Mouse (Mus musculus): Measurements from ENCODE around the gene Rabgap1. TPM values are rescaled to one million over a fixed set of nuclear protein-coding genes. Genes with fewer than 3 reads are reported as not detected.

The Rabgap1 gene
- polyA plus RNA-seq, 1 experiment from 2014 or later: 33.3 TPM

- 95% methylated on average over 4 of the region's 4 CpGs for WGBS
Observed at GRCm38 (mm10) chr2:37511134-37511901, 68.2 kb downstream of the Rabgap1 start.

GRCm38 (mm10) chr2:37516030-37516710 is 73.1 kb downstream of the Rabgap1 start, which contains the start of gene Gpr21:
TSS of gene Gpr21 (plus strand) at chr2:37516332.
- H3K27ac ChIP-seq (ENCODE audit: low read length): peak within 1 kb of the TSS; percentile 46; the same call in 1 of the 2 replicates
- no peaks in the 10 kb centered on the region for H3K27me3 ChIP-seq (ENCODE audit: insufficient read depth, low read length)
- WGBS: 29% methylated on average over 11 of the region's 11 CpGs
- no peak within 1 kb of the TSS; the same call in none of the 2 replicates for H3K9ac ChIP-seq (replicated peaks; ENCODE audit: low read length)
- peak within 1 kb of the TSS; percentile 42 for H3K4me2 ChIP-seq (replicated peaks; ENCODE audit: low read depth, low read length)
- no peaks in the 10 kb centered on the region for H3K9me3 ChIP-seq (ENCODE audit: low read length)
- peak within 1 kb of the TSS; percentile 27 for H3K4me3 ChIP-seq (ENCODE audit: low read length)
- peaks cover 21% of the 10 kb centered on the region for H3K36me3 ChIP-seq (ENCODE audit: insufficient read depth, low read length)
- peaks cover 15% of the 10 kb centered on the region for H3K4me1 ChIP-seq (ENCODE audit: insufficient read depth, low read length)
- peak; percentile 79 for ATAC-seq (ENCODE audit: low FRiP score, low TSS enrichment)

More at GRCm38 (mm10) chr2:37511134-37511901, 68.2 kb downstream of the Rabgap1 start:
- Histone ChIP-seq H3K36me3 (ENCODE audit: insufficient read depth, low read length) (peaks cover 27% of the 10 kb centered on the region), H3K4me1 (ENCODE audit: insufficient read depth, low read length) (peaks cover 8% of the 10 kb centered on the region), H3K9me3 (ENCODE audit: low read length) (no peaks in the 10 kb centered on the region), H3K27ac (ENCODE audit: low read length) (no peak overlapping the region), H3K4me2 (replicated peaks; ENCODE audit: low read depth, low read length) (no peak overlapping the region), H3K4me3 (ENCODE audit: low read length) (no peak overlapping the region), H3K27me3 (ENCODE audit: insufficient read depth, low read length) (no peaks in the 10 kb centered on the region), H3K9ac (replicated peaks; ENCODE audit: low read length) (no peak overlapping the region)
- no peak for ATAC-seq (ENCODE audit: low FRiP score, low TSS enrichment)

- H3K27me3 ChIP-seq (ENCODE audit: insufficient read depth, low read length): no peaks in the 10 kb centered on the region
- H3K36me3 ChIP-seq (ENCODE audit: insufficient read depth, low read length): peaks cover 17% of the 10 kb centered on the region
- no peaks in the 10 kb centered on the region for H3K9me3 ChIP-seq (ENCODE audit: low read length)
- H3K4me1 ChIP-seq (ENCODE audit: insufficient read depth, low read length): peaks cover 15% of the 10 kb centered on the region
- WGBS: 39% methylated on average over 4 of the region's 4 CpGs
- no peak for ATAC-seq (ENCODE audit: low FRiP score, low TSS enrichment)
- H3K27ac ChIP-seq (ENCODE audit: low read length): no peak overlapping the region
- peak overlapping the region; percentile 31; the same call in 1 of the 2 replicates for H3K4me2 ChIP-seq (replicated peaks; ENCODE audit: low read depth, low read length)
- H3K9ac ChIP-seq (replicated peaks; ENCODE audit: low read length): no peak overlapping the region; the same call in 1 of the 2 replicates
- H3K4me3 ChIP-seq (ENCODE audit: low read length): peak overlapping the region; percentile 19
Observed at GRCm38 (mm10) chr2:37516922-37517462, 73.9 kb downstream of the Rabgap1 start.

- no peak overlapping the region for H3K4me3 ChIP-seq (ENCODE audit: low read length)
- H3K9me3 ChIP-seq (ENCODE audit: low read length): no peaks in the 10 kb centered on the region
- 86% methylated on average over 4 of the region's 4 CpGs for WGBS
- no peaks in the 10 kb centered on the region for H3K27me3 ChIP-seq (ENCODE audit: insufficient read depth, low read length)
- peaks cover 10% of the 10 kb centered on the region; the same call in 1 of the 2 replicates for H3K4me1 ChIP-seq (ENCODE audit: insufficient read depth, low read length)
- peaks cover 11% of the 10 kb centered on the region; the same call in 1 of the 2 replicates for H3K36me3 ChIP-seq (ENCODE audit: insufficient read depth, low read length)
- ATAC-seq (ENCODE audit: low FRiP score, low TSS enrichment): no peak
- H3K9ac ChIP-seq (replicated peaks; ENCODE audit: low read length): no peak overlapping the region
- no peak overlapping the region for H3K27ac ChIP-seq (ENCODE audit: low read length)
- 0 out of 2 replicates have a peak overlapping the region, but pooled peaks have one; percentile 1 for H3K4me2 ChIP-seq (replicated peaks; ENCODE audit: low read depth, low read length)
Observed at GRCm38 (mm10) chr2:37518561-37519285, 75.6 kb downstream of the Rabgap1 start.

- H3K9ac ChIP-seq (replicated peaks; ENCODE audit: low read length): no peak overlapping the region
- H3K4me3 ChIP-seq (ENCODE audit: low read length): no peak overlapping the region
- no peaks in the 10 kb centered on the region for H3K27me3 ChIP-seq (ENCODE audit: insufficient read depth, low read length)
- H3K9me3 ChIP-seq (ENCODE audit: low read length): no peaks in the 10 kb centered on the region
- H3K4me1 ChIP-seq (ENCODE audit: insufficient read depth, low read length): peaks cover 10% of the 10 kb centered on the region; the same call in 1 of the 2 replicates
- H3K36me3 ChIP-seq (ENCODE audit: insufficient read depth, low read length): peaks cover 11% of the 10 kb centered on the region; the same call in 1 of the 2 replicates
- H3K4me2 ChIP-seq (replicated peaks; ENCODE audit: low read depth, low read length): no peak overlapping the region
- ATAC-seq (ENCODE audit: low FRiP score, low TSS enrichment): no peak
- no peak overlapping the region for H3K27ac ChIP-seq (ENCODE audit: low read length)
- 84% methylated on average over 1 of the region's 1 CpGs for WGBS
Observed at GRCm38 (mm10) chr2:37519286-37519640, 76.2 kb downstream of the Rabgap1 start.

GRCm38 (mm10) chr2:37527587-37527986 is 84.5 kb downstream of the Rabgap1 start:
- Histone ChIP-seq H3K9me3 (ENCODE audit: low read length) (no peaks in the 10 kb centered on the region), H3K9ac (replicated peaks; ENCODE audit: low read length) (no peak overlapping the region), H3K4me3 (ENCODE audit: low read length) (no peak overlapping the region), H3K36me3 (ENCODE audit: insufficient read depth, low read length) (no peaks in the 10 kb centered on the region), H3K4me1 (ENCODE audit: insufficient read depth, low read length) (0 out of 2 replicates have a peak, but pooled peaks cover 3% of the 10 kb centered on the region), H3K4me2 (replicated peaks; ENCODE audit: low read depth, low read length) (no peak overlapping the region), H3K27ac (ENCODE audit: low read length) (no peak overlapping the region), H3K27me3 (ENCODE audit: insufficient read depth, low read length) (no peaks in the 10 kb centered on the region)
- ATAC-seq (ENCODE audit: low FRiP score, low TSS enrichment): no peak

- no peak overlapping the region for H3K4me3 ChIP-seq (ENCODE audit: low read length)
- WGBS: 90% methylated on average over 2 of the region's 2 CpGs
- peaks cover 7% of the 10 kb centered on the region; the same call in 1 of the 2 replicates for H3K36me3 ChIP-seq (ENCODE audit: insufficient read depth, low read length)
- H3K4me1 ChIP-seq (ENCODE audit: insufficient read depth, low read length): 0 out of 2 replicates have a peak, but pooled peaks cover 3% of the 10 kb centered on the region
- no peak overlapping the region for H3K9ac ChIP-seq (replicated peaks; ENCODE audit: low read length)
- no peak for ATAC-seq (ENCODE audit: low FRiP score, low TSS enrichment)
- no peak overlapping the region for H3K4me2 ChIP-seq (replicated peaks; ENCODE audit: low read depth, low read length)
- H3K27me3 ChIP-seq (ENCODE audit: insufficient read depth, low read length): no peaks in the 10 kb centered on the region
- no peak overlapping the region for H3K27ac ChIP-seq (ENCODE audit: low read length)
- H3K9me3 ChIP-seq (ENCODE audit: low read length): no peaks in the 10 kb centered on the region
Observed at GRCm38 (mm10) chr2:37529397-37529796, 86.3 kb downstream of the Rabgap1 start.

GRCm38 (mm10) chr2:37530766-37531165 is 87.7 kb downstream of the Rabgap1 start:
- Histone ChIP-seq H3K4me2 (replicated peaks; ENCODE audit: low read depth, low read length) (no peak overlapping the region), H3K9me3 (ENCODE audit: low read length) (no peaks in the 10 kb centered on the region), H3K4me1 (ENCODE audit: insufficient read depth, low read length) (no peaks in the 10 kb centered on the region), H3K27ac (ENCODE audit: low read length) (no peak overlapping the region), H3K36me3 (ENCODE audit: insufficient read depth, low read length) (peaks cover 8% of the 10 kb centered on the region; the same call in 1 of the 2 replicates), H3K4me3 (ENCODE audit: low read length) (no peak overlapping the region), H3K27me3 (ENCODE audit: insufficient read depth, low read length) (no peaks in the 10 kb centered on the region), H3K9ac (replicated peaks; ENCODE audit: low read length) (no peak overlapping the region)
- ATAC-seq (ENCODE audit: low FRiP score, low TSS enrichment): no peak
- WGBS: 88% methylated on average over 1 of the region's 1 CpGs

- H3K9ac ChIP-seq (replicated peaks; ENCODE audit: low read length): no peak overlapping the region
- peaks cover 8% of the 10 kb centered on the region; the same call in 1 of the 2 replicates for H3K36me3 ChIP-seq (ENCODE audit: insufficient read depth, low read length)
- no peak for ATAC-seq (ENCODE audit: low FRiP score, low TSS enrichment)
- no peaks in the 10 kb centered on the region for H3K27me3 ChIP-seq (ENCODE audit: insufficient read depth, low read length)
- H3K4me2 ChIP-seq (replicated peaks; ENCODE audit: low read depth, low read length): no peak overlapping the region
- H3K4me1 ChIP-seq (ENCODE audit: insufficient read depth, low read length): no peaks in the 10 kb centered on the region
- WGBS: 85% methylated on average over 3 of the region's 3 CpGs
- H3K27ac ChIP-seq (ENCODE audit: low read length): no peak overlapping the region
- no peak overlapping the region for H3K4me3 ChIP-seq (ENCODE audit: low read length)
- H3K9me3 ChIP-seq (ENCODE audit: low read length): no peaks in the 10 kb centered on the region
Observed at GRCm38 (mm10) chr2:37531639-37532038, 88.6 kb downstream of the Rabgap1 start.

All from kidney, embryonic 16.5 days (tissue).